Mouse (Mus musculus): ENCODE measurements around the gene Ddah2. TPM values are rescaled to one million over a fixed set of nuclear protein-coding genes. Genes with fewer than 3 reads are reported as not detected.
A peak's percentile ranks its signal among the peaks of the same experiment; 100 is the strongest.

Ddah2 gene
- polyA plus RNA-seq, 1 experiment from 2014 or later, result 376 TPM

DNA sequence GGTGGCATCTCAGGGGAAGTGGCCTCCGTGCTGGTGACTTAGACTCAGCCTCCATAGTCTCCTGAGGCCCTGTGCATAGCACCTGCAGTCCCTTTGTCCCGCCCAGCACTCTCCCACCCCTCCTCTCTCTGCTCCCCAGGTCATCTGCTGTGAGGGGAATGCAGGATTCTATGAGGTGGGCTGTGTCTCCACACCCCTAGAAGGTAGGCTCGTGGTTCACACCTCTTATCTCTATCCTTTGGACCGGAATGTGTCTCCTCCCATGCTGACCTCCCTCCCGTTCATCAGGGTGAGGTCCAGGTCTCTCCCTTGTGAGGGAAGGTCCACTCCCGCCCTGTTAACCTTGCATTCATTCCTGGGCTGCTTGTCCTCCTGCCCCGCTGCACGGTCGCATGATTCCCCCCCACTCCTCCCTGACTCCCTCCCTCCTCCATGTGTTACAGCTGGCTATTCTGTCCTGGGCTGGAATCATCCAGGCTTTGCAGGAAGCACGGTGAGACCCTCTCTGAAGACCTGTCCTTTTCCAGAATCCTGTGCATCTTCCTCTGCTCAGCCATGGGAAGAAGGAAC, 41.4 kb downstream of the Ddah2 start:
- peaks cover 34% of the 10 kb centered on the region for H3K4me1 ChIP-seq (ENCODE audit: insufficient read depth, low read length)
- H3K27ac ChIP-seq (ENCODE audit: low read length), result peak overlapping the region; percentile 31; the same call in 1 of the 2 replicates
- 48% methylated on average over 10 of the region's 10 CpGs for WGBS
- H3K9ac ChIP-seq (replicated peaks; ENCODE audit: low read length), result no peak overlapping the region
- peak; percentile 40 for ATAC-seq (ENCODE audit: low FRiP score, low TSS enrichment)
- peaks cover 65% of the 10 kb centered on the region for H3K36me3 ChIP-seq (ENCODE audit: insufficient read depth, low read length)
- H3K4me2 ChIP-seq (replicated peaks; ENCODE audit: low read depth, low read length), result no peak overlapping the region
- H3K27me3 ChIP-seq (ENCODE audit: insufficient read depth, low read length), result no peaks in the 10 kb centered on the region
- H3K9me3 ChIP-seq (ENCODE audit: low read length), result no peaks in the 10 kb centered on the region
- no peak overlapping the region for H3K4me3 ChIP-seq (ENCODE audit: low read length)

GRCm38 (mm10) chr17:35101161-35101560, 42.3 kb downstream of the Ddah2 start:
- Histone ChIP-seq H3K4me1 (ENCODE audit: insufficient read depth, low read length) (peaks cover 39% of the 10 kb centered on the region), H3K36me3 (ENCODE audit: insufficient read depth, low read length) (peaks cover 60% of the 10 kb centered on the region), H3K9ac (replicated peaks; ENCODE audit: low read length) (no peak overlapping the region), H3K27ac (ENCODE audit: low read length) (peak overlapping the region; percentile 54), H3K4me3 (ENCODE audit: low read length) (no peak overlapping the region), H3K9me3 (ENCODE audit: low read length) (no peaks in the 10 kb centered on the region), H3K27me3 (ENCODE audit: insufficient read depth, low read length) (no peaks in the 10 kb centered on the region), H3K4me2 (replicated peaks; ENCODE audit: low read depth, low read length) (no peak overlapping the region)
- WGBS, result 68% methylated on average over 11 of the region's 11 CpGs
- ATAC-seq (ENCODE audit: low FRiP score, low TSS enrichment), result no peak

DNA sequence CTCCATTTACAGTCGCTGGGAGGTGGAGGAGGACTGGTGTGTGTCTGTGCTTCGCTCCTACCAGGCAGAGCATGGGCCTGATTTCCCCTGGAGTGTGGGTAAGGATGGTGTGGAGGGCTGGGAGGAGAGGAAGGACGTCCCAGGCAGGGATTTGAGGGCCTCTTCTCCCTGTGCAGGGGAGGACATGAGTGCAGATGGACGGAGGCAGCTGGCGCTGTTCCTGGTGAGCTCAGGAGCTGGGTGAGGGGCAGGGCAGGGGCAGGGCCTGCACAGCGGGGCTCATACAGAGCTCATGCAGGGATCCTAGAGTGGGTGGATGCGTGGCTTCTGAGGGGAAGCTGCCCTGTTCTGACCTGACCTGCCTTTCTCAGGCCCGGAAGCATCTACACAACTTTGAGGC, 43.5 kb downstream of the Ddah2 start:
- Histone ChIP-seq H3K4me3 (ENCODE audit: low read length) (no peak overlapping the region), H3K4me2 (replicated peaks; ENCODE audit: low read depth, low read length) (no peak overlapping the region), H3K9me3 (ENCODE audit: low read length) (no peaks in the 10 kb centered on the region), H3K27me3 (ENCODE audit: insufficient read depth, low read length) (no peaks in the 10 kb centered on the region), H3K27ac (ENCODE audit: low read length) (peak overlapping the region; percentile 54), H3K4me1 (ENCODE audit: insufficient read depth, low read length) (peaks cover 42% of the 10 kb centered on the region), H3K9ac (replicated peaks; ENCODE audit: low read length) (peak overlapping the region; percentile 37; the same call in 1 of the 2 replicates), H3K36me3 (ENCODE audit: insufficient read depth, low read length) (peaks cover 49% of the 10 kb centered on the region)
- 0 out of 2 replicates have a peak, but pooled peaks have one; percentile 1 for ATAC-seq (ENCODE audit: low FRiP score, low TSS enrichment)
- 50% methylated on average over 8 of the region's 8 CpGs for WGBS

DNA sequence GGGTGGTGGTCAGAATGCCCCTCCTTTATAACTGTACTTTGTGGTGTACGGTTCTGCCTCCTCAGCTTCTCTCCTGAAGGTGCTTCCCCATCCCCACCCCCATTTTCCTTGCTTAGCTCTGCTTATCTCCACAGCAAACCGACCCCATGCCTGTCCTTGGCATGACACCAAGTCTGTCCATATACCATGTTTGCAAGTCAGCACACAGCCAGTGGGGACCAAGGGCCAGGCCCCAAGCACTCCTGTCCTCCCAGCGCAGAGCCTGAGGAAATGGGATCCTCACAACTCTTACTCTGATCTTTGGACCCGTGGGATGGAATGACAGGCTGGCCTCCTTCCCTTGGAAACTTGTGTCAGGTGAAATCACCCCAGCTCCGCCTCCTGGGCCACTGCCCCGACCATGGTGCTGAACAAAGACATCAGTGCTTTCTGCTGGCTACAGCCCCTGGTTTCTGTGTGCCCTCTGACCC, 44.4 kb downstream of the Ddah2 start:
- Histone ChIP-seq H3K4me3 (ENCODE audit: low read length) (no peak overlapping the region), H3K4me1 (ENCODE audit: insufficient read depth, low read length) (peaks cover 42% of the 10 kb centered on the region), H3K9me3 (ENCODE audit: low read length) (no peaks in the 10 kb centered on the region), H3K9ac (replicated peaks; ENCODE audit: low read length) (0 out of 2 replicates have a peak overlapping the region, but pooled peaks have one; percentile 41), H3K4me2 (replicated peaks; ENCODE audit: low read depth, low read length) (no peak overlapping the region), H3K27ac (ENCODE audit: low read length) (peak overlapping the region; percentile 61; the same call in 1 of the 2 replicates), H3K27me3 (ENCODE audit: insufficient read depth, low read length) (no peaks in the 10 kb centered on the region), H3K36me3 (ENCODE audit: insufficient read depth, low read length) (peaks cover 42% of the 10 kb centered on the region)
- ATAC-seq (ENCODE audit: low FRiP score, low TSS enrichment), result peak; percentile 44; the same call in 1 of the 2 replicates
- 50% methylated on average over 6 of the region's 6 CpGs for WGBS

GRCm38 (mm10) chr17:35104079-35104478, 45.2 kb downstream of the Ddah2 start:
- WGBS, result 93% methylated on average over 7 of the region's 7 CpGs
- H3K36me3 ChIP-seq (ENCODE audit: insufficient read depth, low read length), result peaks cover 35% of the 10 kb centered on the region
- H3K4me3 ChIP-seq (ENCODE audit: low read length), result no peak overlapping the region
- no peaks in the 10 kb centered on the region for H3K9me3 ChIP-seq (ENCODE audit: low read length)
- H3K9ac ChIP-seq (replicated peaks; ENCODE audit: low read length), result no peak overlapping the region
- ATAC-seq (ENCODE audit: low FRiP score, low TSS enrichment), result no peak
- H3K4me1 ChIP-seq (ENCODE audit: insufficient read depth, low read length), result peaks cover 42% of the 10 kb centered on the region
- H3K27ac ChIP-seq (ENCODE audit: low read length), result peak overlapping the region; percentile 61; the same call in 1 of the 2 replicates
- H3K27me3 ChIP-seq (ENCODE audit: insufficient read depth, low read length), result no peaks in the 10 kb centered on the region
- no peak overlapping the region for H3K4me2 ChIP-seq (replicated peaks; ENCODE audit: low read depth, low read length)

GRCm38 (mm10) chr17:35104754-35105153, 45.9 kb downstream of the Ddah2 start:
- 67% methylated on average over 6 of the region's 6 CpGs for WGBS
- no peaks in the 10 kb centered on the region for H3K9me3 ChIP-seq (ENCODE audit: low read length)
- ATAC-seq (ENCODE audit: low FRiP score, low TSS enrichment), result no peak

DNA sequence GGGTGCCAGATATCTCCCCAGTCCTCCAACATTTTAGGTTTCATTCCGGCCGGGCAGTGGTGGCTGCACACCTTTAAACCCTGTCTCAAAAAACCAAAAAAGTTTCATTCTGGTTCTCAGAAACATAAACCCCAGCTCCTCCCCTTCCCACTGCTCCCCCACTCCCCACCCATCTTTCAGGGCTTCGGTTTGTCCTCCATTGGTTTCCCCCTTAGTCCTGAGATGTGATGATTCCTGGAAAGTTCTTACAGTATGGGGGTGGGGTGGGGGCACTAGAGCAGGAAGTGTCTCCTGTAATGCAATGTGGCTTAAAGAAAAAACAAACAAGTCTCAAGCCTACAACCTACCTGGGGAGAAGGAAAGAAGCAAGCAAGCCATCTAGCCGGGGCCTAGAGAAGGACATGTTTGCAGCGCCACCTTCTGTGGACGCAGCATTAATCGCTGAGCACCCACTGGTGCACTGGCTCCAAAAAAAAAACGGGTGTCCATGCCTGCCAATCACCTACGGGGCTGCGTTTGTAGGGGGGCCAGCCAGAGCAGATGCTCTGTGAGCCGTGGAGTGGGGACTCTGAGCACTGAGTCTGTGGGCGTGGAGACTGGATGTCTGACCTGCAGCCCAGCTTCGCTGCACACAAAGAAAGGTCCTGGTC, 47.0 kb downstream of the Ddah2 start:
- ATAC-seq (ENCODE audit: low FRiP score, low TSS enrichment), result no peak; the same call in 1 of the 2 replicates
- H3K9ac ChIP-seq (replicated peaks; ENCODE audit: low read length), result peak overlapping the region; percentile 51

More at GRCm38 (mm10) chr17:35104754-35105153, 45.9 kb downstream of the Ddah2 start:
- no peak overlapping the region for H3K4me2 ChIP-seq (replicated peaks; ENCODE audit: low read depth, low read length)
- no peak overlapping the region for H3K9ac ChIP-seq (replicated peaks; ENCODE audit: low read length)
- no peaks in the 10 kb centered on the region for H3K27me3 ChIP-seq (ENCODE audit: insufficient read depth, low read length)
- no peak overlapping the region for H3K27ac ChIP-seq (ENCODE audit: low read length)
- peaks cover 34% of the 10 kb centered on the region for H3K36me3 ChIP-seq (ENCODE audit: insufficient read depth, low read length)
- H3K4me1 ChIP-seq (ENCODE audit: insufficient read depth, low read length), result peaks cover 42% of the 10 kb centered on the region
- no peak overlapping the region for H3K4me3 ChIP-seq (ENCODE audit: low read length)

GRCm38 (mm10) chr17:35106522-35106921, 47.7 kb downstream of the Ddah2 start:
- whole genome bisulfite sequencing, result 76% methylated on average over 3 of the region's 3 CpGs
- Histone ChIP-seq H3K9me3 (ENCODE audit: low read length) (no peaks in the 10 kb centered on the region), H3K4me1 (ENCODE audit: insufficient read depth, low read length) (peaks cover 24% of the 10 kb centered on the region), H3K27ac (ENCODE audit: low read length) (no peak overlapping the region; the same call in 1 of the 2 replicates), H3K36me3 (ENCODE audit: insufficient read depth, low read length) (peaks cover 19% of the 10 kb centered on the region), H3K9ac (replicated peaks; ENCODE audit: low read length) (peak overlapping the region; percentile 51; the same call in 1 of the 2 replicates), H3K4me3 (ENCODE audit: low read length) (no peak overlapping the region; the same call in 1 of the 2 replicates), H3K4me2 (replicated peaks; ENCODE audit: low read depth, low read length) (0 out of 2 replicates have a peak overlapping the region, but pooled peaks have one; percentile 46), H3K27me3 (ENCODE audit: insufficient read depth, low read length) (no peaks in the 10 kb centered on the region)
- no peak for ATAC-seq (ENCODE audit: low FRiP score, low TSS enrichment)

More for the DNA sequence above, 47.0 kb downstream of the Ddah2 start:
- peaks cover 31% of the 10 kb centered on the region for H3K4me1 ChIP-seq (ENCODE audit: insufficient read depth, low read length)
- H3K27ac ChIP-seq (ENCODE audit: low read length), result peak overlapping the region; percentile 24
- H3K9me3 ChIP-seq (ENCODE audit: low read length), result no peaks in the 10 kb centered on the region
- peak overlapping the region; percentile 21 for H3K4me3 ChIP-seq (ENCODE audit: low read length)
- H3K27me3 ChIP-seq (ENCODE audit: insufficient read depth, low read length), result no peaks in the 10 kb centered on the region
- H3K36me3 ChIP-seq (ENCODE audit: insufficient read depth, low read length), result peaks cover 25% of the 10 kb centered on the region
- 21% methylated on average over 13 of the region's 13 CpGs for WGBS
- peak overlapping the region; percentile 46 for H3K4me2 ChIP-seq (replicated peaks; ENCODE audit: low read depth, low read length)

GRCm38 (mm10) chr17:35108097-35108496, 49.3 kb downstream of the Ddah2 start, which contains the start of gene Ly6g5c:
TSS of gene Ly6g5c (plus strand) at chr17:35108279.
- Histone ChIP-seq H3K4me3 (ENCODE audit: low read length) (no peak within 1 kb of the TSS), H3K9ac (replicated peaks; ENCODE audit: low read length) (no peak within 1 kb of the TSS), H3K4me2 (replicated peaks; ENCODE audit: low read depth, low read length) (no peak within 1 kb of the TSS), H3K27ac (ENCODE audit: low read length) (no peak within 1 kb of the TSS), H3K36me3 (ENCODE audit: insufficient read depth, low read length) (0 out of 2 replicates have a peak, but pooled peaks cover 4% of the 10 kb centered on the region), H3K27me3 (ENCODE audit: insufficient read depth, low read length) (no peaks in the 10 kb centered on the region), H3K4me1 (ENCODE audit: insufficient read depth, low read length) (peaks cover 10% of the 10 kb centered on the region), H3K9me3 (ENCODE audit: low read length) (no peaks in the 10 kb centered on the region)
- whole genome bisulfite sequencing, result 77% methylated on average over 6 of the region's 6 CpGs
- no peak for ATAC-seq (ENCODE audit: low FRiP score, low TSS enrichment)
